Mouse (Mus musculus): ENCODE measurements around the gene Recql5.

GRCm38 (mm10) chr11:115959018-115959417 is 25.7 kb upstream of the Recql5 start:
- TF ChIP-seq CTCF (IDR thresholded peaks at IDR 0.05; ENCODE audit: extremely low read depth, insufficient read depth, insufficient read length, insufficient replicate concordance) (no peak), POLR2A (IDR thresholded peaks at IDR 0.05; ENCODE audit: low read depth, low read length) (no peak)
